Mouse (Mus musculus) cerebellum, postnatal 25 days (tissue): ENCODE results near the gene Gm20870.
"Not testable (repeated sequence)": the region's sequence is repeated elsewhere in the genome, so short reads cannot be mapped to it uniquely, and the experiment has no call there.

Experiments
- DNase-seq, 2 experiments: peaks; one replicate each; pipeline ENCODE4 v3.0.0; 2021; ENCODE audit warnings: mixed read lengths in 2 of 2

Gm20870 gene

DNA sequence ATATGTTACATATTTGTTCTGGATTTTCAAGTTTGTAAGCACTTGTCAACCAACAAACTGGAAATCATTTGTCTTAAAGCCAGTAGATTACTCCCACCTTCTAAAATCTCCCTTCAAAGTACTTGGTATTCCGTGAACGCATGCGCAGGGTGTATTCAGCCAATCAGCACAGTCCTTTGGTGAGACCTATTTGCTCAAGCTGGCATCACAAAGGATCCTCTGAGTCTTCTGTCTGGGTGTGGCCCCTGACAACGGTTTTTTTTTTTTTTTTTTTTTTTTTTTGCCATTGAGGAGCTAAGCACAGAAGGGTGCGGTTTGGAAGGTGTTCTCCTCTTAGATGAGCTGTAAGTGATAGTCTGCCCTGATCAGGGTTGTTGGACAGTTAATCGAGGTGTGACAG is at the start of gene Gm20870:
TSS of gene Gm20870 (plus strand) at position 301 of the 400 bp plus-strand sequence.
- DNase-seq: not testable (repeated sequence)
